Mouse (Mus musculus) macrophage (primary cell): ENCODE results near the gene Pitpnm2. TPM values are rescaled to one million over a fixed set of nuclear protein-coding genes. Genes with fewer than 3 reads are reported as not detected.
"Not testable (repeated sequence)": the region's sequence is repeated elsewhere in the genome, so short reads cannot be mapped to it uniquely, and the experiment has no call there.

Source experiments
- H3K27ac ChIP-seq: fragments of 350-480 bp; formaldehyde crosslinking; 2 replicates; pipeline ENCODE4 v1.9.0; 2021
- H3K36me3 ChIP-seq: fragments of 350-480 bp; formaldehyde crosslinking; 2 replicates; pipeline ENCODE4 v1.9.0; 2021; ENCODE audit errors: inconsistent target
- H3K4me3 ChIP-seq: fragments of 350-480 bp; formaldehyde crosslinking; 2 replicates; pipeline ENCODE4 v1.9.0; 2021; ENCODE audit errors: inconsistent target
- H3K79me2 ChIP-seq: fragments of 350-480 bp; formaldehyde crosslinking; 2 replicates; pipeline ENCODE4 v1.9.0; 2021; ENCODE audit errors: inconsistent target
- WGBS: methylation state at CpG from one replicate; pipeline ENCODE4 v1.1.7; 2026; ENCODE audit warnings: inconsistent platforms; ENCODE audit not compliant: missing documents; 5-methylcytosine and 5-hydroxymethylcytosine counted together
- polyA plus RNA-seq: library from polyadenylated mRNA; stranded (reverse); fragments of 250-400 nt; gene quantifications from 3 replicates; pipeline ENCODE4 v1.2.4, GENCODE M21; 2018; ENCODE audit warnings: inconsistent platforms

The Pitpnm2 gene
- polyA plus RNA-seq, 1 experiment from 2014 or later: 1.9 TPM

DNA sequence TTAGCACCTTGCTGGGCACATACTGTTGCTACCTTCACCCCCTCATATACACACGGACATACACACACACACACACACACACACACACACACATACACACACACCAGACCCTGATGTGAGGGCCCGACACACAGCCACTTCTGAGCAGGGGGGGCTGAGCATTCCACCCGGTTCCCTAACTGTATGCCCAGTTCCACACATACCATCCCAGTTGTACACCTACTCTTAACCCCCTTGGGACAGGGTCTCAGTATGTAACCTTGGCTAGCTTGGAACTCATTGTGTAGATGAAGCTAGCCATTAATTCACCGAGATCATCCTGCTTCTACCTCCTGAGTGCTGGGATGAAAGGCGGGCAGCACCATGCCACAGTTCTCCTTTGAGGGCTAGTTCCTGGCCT, 29.0 kb downstream of the Pitpnm2 start:
- WGBS: 96% methylated on average over 5 of the region's 5 CpGs
- Histone ChIP-seq H3K79me2 (no peaks in the 10 kb centered on the region), H3K4me3 (no peak overlapping the region), H3K27ac (no peak overlapping the region), H3K36me3 (no peaks in the 10 kb centered on the region)

DNA sequence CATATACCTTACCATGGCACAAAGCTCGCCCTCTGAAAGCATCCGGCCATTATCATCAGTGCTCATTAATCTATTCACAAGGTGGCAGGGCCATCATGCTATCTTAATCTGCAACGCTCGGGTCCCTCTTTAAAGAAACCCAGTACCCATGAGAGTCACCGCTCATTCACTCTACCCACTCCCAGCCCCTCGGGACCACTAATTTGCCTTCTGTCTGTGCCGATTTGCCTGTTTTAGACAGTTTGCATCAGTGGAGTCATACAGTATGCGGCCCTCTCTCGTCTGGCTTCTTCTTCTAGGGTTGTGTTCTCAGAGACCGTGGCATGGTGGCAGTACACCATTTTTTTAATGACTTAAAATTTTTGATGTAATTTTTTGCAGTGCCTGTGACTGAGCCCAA, 30.1 kb downstream of the Pitpnm2 start:
- H3K79me2 ChIP-seq: no peaks in the 10 kb centered on the region
- no peaks in the 10 kb centered on the region for H3K36me3 ChIP-seq
- H3K4me3 ChIP-seq: no peak overlapping the region
- no peak overlapping the region for H3K27ac ChIP-seq
- 92% methylated on average over 10 of the region's 10 CpGs for WGBS

DNA sequence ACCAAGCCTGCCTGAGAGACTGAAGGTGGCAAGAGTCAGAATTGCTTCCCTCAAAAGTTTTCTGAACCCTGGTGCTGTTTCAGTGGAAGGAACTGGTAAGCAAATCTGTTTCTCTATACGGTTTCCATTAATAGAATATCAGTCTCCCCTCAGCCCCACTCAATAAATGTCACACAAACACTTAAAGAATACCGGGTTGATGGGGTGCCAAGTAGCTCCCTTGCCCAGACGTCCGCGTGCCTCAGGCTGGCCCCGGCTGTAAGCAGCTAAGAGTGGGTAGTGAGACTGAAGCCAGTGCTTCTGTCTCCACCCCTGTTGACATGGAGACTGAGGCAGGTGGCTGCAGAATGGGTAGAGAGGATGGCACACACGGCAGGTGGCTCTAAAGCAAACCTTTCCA, 30.6 kb downstream of the Pitpnm2 start:
- WGBS: 85% methylated on average over 6 of the region's 7 CpGs
- no peaks in the 10 kb centered on the region for H3K36me3 ChIP-seq
- no peaks in the 10 kb centered on the region for H3K79me2 ChIP-seq
- no peak overlapping the region for H3K4me3 ChIP-seq
- no peak overlapping the region for H3K27ac ChIP-seq

DNA sequence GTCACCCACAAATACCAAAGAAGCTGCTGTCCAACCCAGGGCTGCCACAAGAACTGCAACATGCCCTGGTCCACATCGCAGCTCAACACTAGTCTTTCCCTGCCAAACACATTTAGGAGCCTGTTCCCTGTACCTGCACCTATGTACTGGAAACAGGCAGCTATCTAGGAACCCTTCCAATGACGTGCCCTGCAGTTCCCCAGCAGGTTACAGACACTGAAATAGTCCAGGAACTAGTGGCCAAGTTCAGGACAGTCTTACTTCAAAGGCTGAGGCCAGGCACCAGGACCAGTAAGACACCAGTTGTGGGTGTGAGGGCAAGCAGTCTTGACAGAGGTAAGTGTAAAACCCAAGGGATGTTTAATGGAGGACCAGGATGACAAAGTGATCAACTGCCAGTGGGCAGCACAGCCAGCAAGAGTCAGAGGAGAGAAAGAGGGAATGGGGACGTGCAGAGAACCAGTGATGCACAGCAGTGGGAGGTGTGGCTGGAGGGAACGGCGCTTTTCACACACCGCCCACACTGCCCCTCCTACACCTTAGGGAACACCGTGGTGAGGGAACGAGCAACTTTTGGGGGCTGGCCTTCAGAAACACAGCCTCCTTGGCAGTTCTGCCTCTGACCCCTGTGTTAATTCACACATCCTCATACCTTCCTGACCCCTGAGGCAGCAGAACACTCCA, 31.9 kb downstream of the Pitpnm2 start:
- Histone ChIP-seq H3K27ac (no peak overlapping the region), H3K79me2 (no peaks in the 10 kb centered on the region), H3K4me3 (no peak overlapping the region), H3K36me3 (no peaks in the 10 kb centered on the region)
- WGBS: 74% methylated on average over 8 of the region's 8 CpGs

DNA sequence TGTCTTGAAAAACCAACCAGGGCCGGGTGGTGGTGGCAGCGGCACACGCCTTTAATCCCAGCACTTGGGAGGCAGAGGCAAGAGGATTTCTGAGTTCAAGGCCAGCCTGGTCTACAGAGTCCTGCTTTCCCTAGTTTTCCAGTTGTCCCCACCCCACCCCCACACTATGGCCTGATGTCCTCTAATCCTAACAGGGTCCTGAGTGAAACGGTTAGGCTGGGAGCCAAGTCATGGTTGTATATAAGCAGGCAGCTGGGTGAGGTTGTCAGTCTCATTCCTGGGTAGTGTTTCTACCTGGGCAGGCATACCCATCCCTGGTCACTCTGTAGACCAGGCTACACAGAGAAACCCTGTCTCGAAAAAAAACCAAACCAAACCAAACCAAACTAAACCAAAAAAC, 32.5 kb downstream of the Pitpnm2 start:
- H3K27ac ChIP-seq, H3K36me3 ChIP-seq, H3K79me2 ChIP-seq, H3K4me3 ChIP-seq: not testable (repeated sequence)
- 87% methylated on average over 5 of the region's 5 CpGs for WGBS

DNA sequence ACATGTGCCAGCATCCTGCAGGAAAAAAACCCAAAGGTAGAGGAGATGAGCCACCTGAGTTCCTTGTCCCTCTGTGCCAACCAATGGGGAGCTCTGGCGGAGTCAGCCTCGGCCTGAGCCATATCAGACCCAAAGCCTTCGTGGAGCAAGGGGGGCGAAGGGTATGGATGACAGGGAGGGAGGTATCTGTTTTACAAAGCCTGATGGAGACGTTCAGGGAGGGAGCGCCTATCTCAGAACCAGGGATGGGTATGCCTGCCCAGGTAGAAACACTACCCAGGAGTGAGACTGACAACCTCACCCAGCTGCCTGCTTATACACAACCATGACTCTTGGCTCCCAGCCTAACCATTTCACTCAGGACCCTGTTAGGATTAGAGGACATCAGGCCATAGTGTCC, 33.2 kb downstream of the Pitpnm2 start:
- WGBS: 94% methylated on average over 6 of the region's 6 CpGs
- H3K4me3 ChIP-seq: no peak overlapping the region
- H3K36me3 ChIP-seq: no peaks in the 10 kb centered on the region
- H3K27ac ChIP-seq: no peak overlapping the region
- no peaks in the 10 kb centered on the region for H3K79me2 ChIP-seq

DNA sequence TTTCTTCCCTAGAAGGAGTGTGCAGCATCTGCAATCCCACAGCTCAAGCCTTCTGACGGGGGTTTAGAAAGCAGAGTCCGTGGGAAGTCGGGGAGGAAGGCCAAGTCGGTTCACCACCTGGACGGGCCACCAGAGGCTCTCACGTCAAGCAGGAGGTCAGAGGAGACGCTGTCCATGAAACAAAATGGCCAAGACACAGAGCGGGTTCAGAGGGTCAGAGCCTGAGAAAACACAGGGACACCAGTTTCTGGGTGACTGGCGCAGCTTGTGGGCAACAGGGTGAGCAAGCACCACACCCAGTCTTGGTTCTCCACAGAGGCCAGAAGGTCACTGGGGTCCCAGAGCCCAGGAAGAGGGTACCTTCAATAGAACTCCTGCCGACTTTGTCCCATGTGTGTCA, 33.9 kb downstream of the Pitpnm2 start:
- no peak overlapping the region for H3K27ac ChIP-seq
- H3K4me3 ChIP-seq: no peak overlapping the region
- 88% methylated on average over 10 of the region's 10 CpGs for WGBS

DNA sequence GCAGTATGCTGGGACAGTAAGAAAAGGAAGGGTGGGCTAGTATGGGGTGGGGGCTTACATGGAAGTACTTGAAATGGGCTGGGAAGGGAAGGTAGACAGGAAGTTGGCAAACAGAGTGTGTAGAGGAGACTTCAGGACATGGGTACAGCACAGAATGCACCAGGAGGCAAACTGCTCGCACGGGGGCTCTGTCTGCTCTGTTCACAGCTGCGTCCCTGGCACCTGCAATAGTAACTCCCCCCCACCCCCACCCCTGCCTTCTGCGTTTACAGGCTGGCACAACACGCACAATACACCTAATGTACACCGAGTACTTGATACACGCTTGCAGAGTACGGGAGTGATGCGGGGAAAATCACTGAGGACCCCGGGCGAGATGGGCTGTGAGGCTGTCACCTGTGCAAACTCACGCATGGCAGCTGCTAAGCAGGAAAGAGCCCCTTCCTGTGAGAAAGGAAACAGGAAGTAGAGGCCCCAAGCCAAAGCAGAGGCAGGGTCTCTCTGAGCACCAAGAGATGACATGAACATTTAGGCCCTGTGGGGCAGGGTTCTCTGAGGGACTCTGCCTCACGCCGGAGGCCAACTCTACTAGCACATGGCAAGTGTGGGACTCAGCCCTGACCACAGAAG, 34.9 kb downstream of the Pitpnm2 start:
- H3K27ac ChIP-seq: no peak overlapping the region
- 64% methylated on average over 14 of the region's 14 CpGs for WGBS
- no peaks in the 10 kb centered on the region for H3K79me2 ChIP-seq
- no peak overlapping the region for H3K4me3 ChIP-seq
- no peaks in the 10 kb centered on the region for H3K36me3 ChIP-seq

More for the DNA sequence above, 33.9 kb downstream of the Pitpnm2 start:
- H3K36me3 ChIP-seq: no peaks in the 10 kb centered on the region
- H3K79me2 ChIP-seq: no peaks in the 10 kb centered on the region

DNA sequence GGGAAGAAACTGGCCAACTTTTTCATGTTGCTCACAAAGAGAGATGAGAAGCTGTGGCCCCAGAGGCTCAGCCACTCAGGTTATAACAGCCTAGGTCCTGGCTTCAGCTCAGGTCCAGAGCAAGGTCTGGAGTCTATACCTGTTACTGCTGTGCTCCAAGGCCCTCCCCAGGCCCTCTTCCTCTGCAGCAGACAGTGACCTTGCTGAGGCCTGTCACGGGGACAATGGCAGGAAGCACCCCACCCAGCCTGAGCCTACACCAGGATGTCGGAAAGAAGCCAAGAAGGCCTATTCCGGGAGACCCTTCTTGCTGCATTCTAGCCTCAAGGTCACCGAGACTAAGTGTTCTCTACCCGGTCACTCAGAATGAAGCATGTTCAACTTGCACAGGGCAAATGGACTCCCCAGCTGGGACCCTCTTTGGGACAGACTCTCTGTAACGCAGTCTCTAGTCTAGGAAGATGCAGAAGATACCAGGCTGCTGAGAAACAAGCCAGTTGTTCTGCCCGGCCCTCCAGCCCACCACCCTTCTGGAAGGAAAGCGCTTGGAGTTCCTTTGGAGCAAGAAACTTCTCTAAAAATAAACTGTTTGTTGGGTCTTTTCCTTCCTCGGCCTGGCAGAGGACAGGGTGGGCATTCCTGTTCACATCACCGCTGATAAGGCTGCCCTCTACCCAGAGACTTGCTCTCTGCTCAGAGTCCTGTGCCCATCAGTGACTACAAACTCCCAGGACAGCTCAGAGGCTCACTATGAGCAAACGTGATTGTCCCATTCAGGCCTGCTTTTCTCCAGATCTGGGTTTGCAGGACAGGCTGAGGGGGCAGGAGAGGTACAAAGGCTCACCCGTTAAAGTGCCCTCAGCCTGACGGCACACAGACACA, 35.7 kb downstream of the Pitpnm2 start:
- no peaks in the 10 kb centered on the region for H3K79me2 ChIP-seq
- H3K4me3 ChIP-seq: no peak overlapping the region
- WGBS: 84% methylated on average over 13 of the region's 13 CpGs
- no peak overlapping the region for H3K27ac ChIP-seq
- H3K36me3 ChIP-seq: no peaks in the 10 kb centered on the region

DNA sequence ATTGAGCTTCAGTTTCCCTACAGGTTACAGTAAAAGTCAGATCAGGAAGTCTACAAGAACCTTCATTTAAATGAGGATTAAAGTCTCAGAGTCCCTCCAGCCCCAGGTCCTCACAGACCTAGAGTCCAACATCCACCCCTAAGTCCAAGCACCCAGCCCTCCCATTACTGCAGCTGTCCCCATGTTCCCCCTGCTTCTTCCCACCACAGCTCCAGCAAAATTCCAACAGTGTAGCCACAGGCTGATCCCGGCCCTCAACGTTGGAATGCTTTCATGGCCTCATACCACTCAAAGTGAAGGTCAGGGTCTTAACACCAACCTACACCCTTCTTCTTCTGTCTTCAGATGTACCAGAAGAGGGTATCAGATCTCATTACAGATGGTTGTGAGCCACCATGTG, 37.9 kb downstream of the Pitpnm2 start:
- Histone ChIP-seq H3K36me3 (no peaks in the 10 kb centered on the region), H3K79me2 (no peaks in the 10 kb centered on the region), H3K27ac (no peak overlapping the region), H3K4me3 (no peak overlapping the region)
- WGBS: 100% methylated on average over 2 of the region's 2 CpGs

DNA sequence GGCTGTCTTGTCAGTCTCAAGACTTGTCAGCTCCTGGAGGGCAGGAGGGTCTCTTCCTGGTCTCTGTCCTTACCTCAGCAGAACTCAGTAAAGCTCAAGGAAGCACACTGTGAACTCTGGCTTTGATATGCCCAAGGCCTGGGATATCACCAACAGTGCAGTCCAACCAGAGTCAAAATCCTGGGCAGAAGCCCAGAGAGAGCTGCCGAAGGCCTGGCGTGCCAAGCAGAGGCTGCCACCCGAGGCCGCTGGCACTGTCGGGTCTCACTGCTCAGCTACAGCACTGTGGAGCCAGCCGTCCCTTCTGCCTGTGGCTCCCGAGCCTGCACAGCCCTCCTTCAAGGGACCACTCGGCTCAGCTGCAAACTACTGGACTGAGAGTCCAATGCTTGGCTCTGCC, 38.3 kb downstream of the Pitpnm2 start:
- Histone ChIP-seq H3K79me2 (no peaks in the 10 kb centered on the region), H3K36me3 (no peaks in the 10 kb centered on the region), H3K27ac (no peak overlapping the region), H3K4me3 (no peak overlapping the region)
- WGBS: 87% methylated on average over 8 of the region's 8 CpGs

DNA sequence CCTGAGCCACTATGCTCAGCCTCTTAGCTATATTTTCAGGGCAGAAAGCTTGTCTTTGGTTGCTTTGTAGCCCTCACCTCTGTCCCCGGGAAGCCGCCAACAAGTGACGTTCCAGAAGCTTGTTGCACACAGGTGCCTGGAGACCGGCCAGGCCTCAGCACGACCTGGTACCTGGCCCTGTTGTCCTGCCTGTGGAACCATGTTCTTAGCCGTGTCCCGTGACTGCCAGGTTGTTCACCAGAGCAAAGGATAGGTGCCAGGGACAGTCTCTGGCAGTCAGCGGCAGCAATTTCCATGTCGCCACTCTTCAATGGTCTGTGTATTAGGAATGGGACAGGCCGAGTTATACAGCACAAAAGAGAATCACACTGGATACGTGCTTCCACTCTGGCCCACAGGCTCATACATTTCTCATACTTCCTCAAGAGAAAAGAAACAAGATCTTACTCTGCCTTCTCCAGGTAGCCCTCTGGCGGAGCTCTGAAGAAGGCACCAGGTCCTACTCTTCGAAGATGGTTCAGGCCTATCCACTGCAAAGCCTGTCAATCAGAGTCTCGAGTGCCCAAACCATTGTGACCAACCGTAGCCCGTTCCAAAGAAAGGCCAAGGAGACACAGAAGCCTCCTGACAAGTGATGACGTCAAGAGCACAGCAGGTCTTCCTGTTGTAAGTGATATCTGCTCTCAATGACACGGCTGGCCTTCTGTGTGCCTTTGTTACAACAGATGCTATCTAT, 39.1 kb downstream of the Pitpnm2 start:
- Histone ChIP-seq H3K79me2 (no peaks in the 10 kb centered on the region), H3K27ac (no peak overlapping the region), H3K36me3 (no peaks in the 10 kb centered on the region), H3K4me3 (no peak overlapping the region)
- WGBS: 95% methylated on average over 18 of the region's 18 CpGs

DNA sequence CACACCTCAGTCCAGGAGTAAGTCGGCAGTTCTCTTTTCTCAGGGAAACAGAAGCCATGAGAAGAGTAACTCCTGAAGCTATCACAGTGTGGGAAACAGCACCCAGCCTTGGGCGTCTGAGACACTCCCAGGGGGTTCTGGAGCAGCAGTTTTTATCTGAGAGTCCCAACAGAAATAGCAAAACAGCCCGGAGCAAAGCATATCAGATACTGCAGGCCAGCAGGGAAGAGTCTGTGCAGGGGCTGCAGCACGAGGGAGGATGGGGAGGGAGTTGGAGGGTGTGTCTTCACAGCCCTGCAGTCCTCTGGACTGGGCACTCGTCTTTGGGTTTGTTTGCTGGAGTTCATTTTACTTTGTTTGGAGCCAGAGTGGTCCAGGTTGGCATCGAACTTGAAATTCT, 39.7 kb downstream of the Pitpnm2 start:
- H3K27ac ChIP-seq: no peak overlapping the region

DNA sequence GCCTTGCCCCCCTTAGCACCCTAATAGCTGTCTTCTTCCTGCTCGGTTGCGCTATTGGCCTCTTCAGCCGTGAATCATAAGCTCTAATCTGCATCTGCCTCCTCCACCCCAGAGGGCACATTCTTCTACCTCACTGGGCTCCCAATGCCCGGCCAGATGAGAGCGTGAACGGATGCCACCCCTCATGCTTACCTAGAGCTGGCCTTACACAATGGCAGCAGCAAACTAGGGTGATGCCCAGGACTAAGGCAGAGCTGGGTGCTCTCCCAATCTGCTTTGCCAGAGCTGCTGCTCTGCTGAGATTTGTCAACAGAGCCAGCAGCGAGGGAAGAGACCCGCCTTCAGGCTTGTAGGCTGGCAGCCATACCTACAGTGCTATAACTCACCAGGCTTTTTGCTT, 41.5 kb downstream of the Pitpnm2 start:
- H3K4me3 ChIP-seq: no peak overlapping the region
- no peaks in the 10 kb centered on the region for H3K79me2 ChIP-seq
- no peaks in the 10 kb centered on the region for H3K36me3 ChIP-seq
- 93% methylated on average over 8 of the region's 8 CpGs for WGBS
- no peak overlapping the region for H3K27ac ChIP-seq

More for the DNA sequence above, 39.7 kb downstream of the Pitpnm2 start:
- Histone ChIP-seq H3K36me3 (no peaks in the 10 kb centered on the region), H3K4me3 (no peak overlapping the region), H3K79me2 (no peaks in the 10 kb centered on the region)
- 95% methylated on average over 6 of the region's 6 CpGs for WGBS
